Mouse (Mus musculus) midbrain, postnatal 0 days (tissue): ENCODE measurements around the gene Duox2. TPM values are rescaled to one million over a fixed set of nuclear protein-coding genes. Genes with fewer than 3 reads are reported as not detected.
"Not testable (repeated sequence)": the region's sequence is repeated elsewhere in the genome, so short reads cannot be mapped to it uniquely, and the experiment has no call there.

Experiments
- ATAC-seq: fragments of 200-750 bp; cut with Nextera tagmentation; 2 replicates; pipeline ENCODE4 v1.8.0; 2017; ENCODE audit warnings: moderate number of reproducible peaks, mild to moderate bottlenecking, moderate TSS enrichment, moderate library complexity; ENCODE audit not compliant: low FRiP score
- DNase-seq: peaks from one replicate; pipeline ENCODE4 v3.0.0-alpha.2; 2015; ENCODE audit warnings: low spot score
- H3K27ac ChIP-seq: fragments of 300-500 bp; sonication (generic); 2 replicates; pipeline ENCODE4 v1.5.1; 2014; ENCODE audit warnings: low read depth, mild to moderate bottlenecking, low read length, mixed read lengths
- H3K27me3 ChIP-seq: fragments of 300-500 bp; sonication (generic); 2 replicates; pipeline ENCODE4 v1.6.1; 2014; ENCODE audit warnings: low read length, control low read depth, mixed read lengths; ENCODE audit not compliant: insufficient read depth
- H3K36me3 ChIP-seq: fragments of 300-500 bp; sonication (generic); 2 replicates; pipeline ENCODE4 v1.6.1; 2014; ENCODE audit warnings: low read length, control low read depth, mixed read lengths; ENCODE audit not compliant: insufficient read depth
- H3K4me1 ChIP-seq: fragments of 300-500 bp; sonication (generic); 2 replicates; pipeline ENCODE4 v1.6.1; 2014; ENCODE audit warnings: mild to moderate bottlenecking, control low read depth, antibody characterized with exemption, low read length, mixed read lengths; ENCODE audit not compliant: insufficient read depth
- H3K4me2 ChIP-seq: fragments of 300-500 bp; sonication (generic); 2 replicates; pipeline ENCODE4 v1.6.1; 2014; ENCODE audit warnings: low read depth, mild to moderate bottlenecking, low read length, mixed read lengths; ENCODE audit not compliant: poor library complexity, severe bottlenecking
- H3K4me3 ChIP-seq: fragments of 300-500 bp; sonication (generic); 2 replicates; pipeline ENCODE4 v1.5.1; 2014; ENCODE audit warnings: low read depth, mild to moderate bottlenecking, low read length, moderate library complexity
- H3K9ac ChIP-seq: fragments of 300-500 bp; sonication (generic); replicated peaks from 2 replicates; pipeline ENCODE4 v1.6.1; 2014; ENCODE audit warnings: mild to moderate bottlenecking, low read length, moderate library complexity, mixed read lengths; ENCODE audit not compliant: poor library complexity, severe bottlenecking
- H3K9me3 ChIP-seq: fragments of 300-500 bp; sonication (generic); 2 replicates; pipeline ENCODE4 v1.6.1; 2016; ENCODE audit warnings: low read length, control low read depth
- CTCF ChIP-seq: IDR thresholded peaks from 2 replicates; pipeline ENCODE4 v1.5.1; 2016; ENCODE audit warnings: antibody characterized with exemption, mild to moderate bottlenecking
- WGBS: fragments of 180-500 bp; shearing (Covaris S2); extraction: QIAGEN DNeasy Blood & Tissue Kit; methylation state at CpG from one replicate; pipeline ENCODE4 v1.1.7; 2014; 5-methylcytosine and 5-hydroxymethylcytosine counted together
- polyA plus RNA-seq: library from polyadenylated mRNA; unstranded; fragments of >200 nt; fragmentation: Nextera tagmentation; extraction: Ambion mirVana; gene quantifications from 2 replicates; pipeline ENCODE4 v1.2.1, GENCODE M21; 2015
- total RNA-seq: library from RNA; depleted of rRNA; stranded (reverse); fragments of >200 nt; gene quantifications from 2 replicates; pipeline ENCODE4 v1.2.3, GENCODE M21; 2014

Duox2 gene
- total and polyA plus RNA-seq, 2 experiments from 2014 or later = 0.05 to 0.17 TPM

GRCm38 (mm10) chr2:122332222-122332621, 34.0 kb upstream of the Duox2 start:
- Histone ChIP-seq H3K4me3 (no peak overlapping the region), H3K4me1 (no peaks in the 10 kb centered on the region), H3K9ac (no peak overlapping the region), H3K9me3 (no peaks in the 10 kb centered on the region), H3K4me2 (no peak overlapping the region), H3K36me3 (no peaks in the 10 kb centered on the region), H3K27ac (no peak overlapping the region), H3K27me3 (no peaks in the 10 kb centered on the region)
- WGBS = 93% methylated on average over 3 of the region's 3 CpGs
- ATAC-seq (no peak), DNase-seq (no peak)
- no peak for TF ChIP-seq CTCF

GRCm38 (mm10) chr2:122330317-122330716, 32.1 kb upstream of the Duox2 start:
- not testable (repeated sequence) for H3K9ac ChIP-seq, H3K27ac ChIP-seq, H3K4me1 ChIP-seq, H3K4me2 ChIP-seq, H3K9me3 ChIP-seq, DNase-seq, H3K27me3 ChIP-seq, H3K4me3 ChIP-seq, ATAC-seq, H3K36me3 ChIP-seq
- WGBS = 91% methylated on average over 4 of the region's 6 CpGs

GRCm38 (mm10) chr2:122327986-122328385, 29.7 kb upstream of the Duox2 start:
- DNase-seq = no peak
- H3K27ac ChIP-seq = no peak overlapping the region
- TF ChIP-seq CTCF = no peak
- H3K9me3 ChIP-seq = no peaks in the 10 kb centered on the region
- 72% methylated on average over 3 of the region's 3 CpGs for WGBS
- no peak overlapping the region for H3K9ac ChIP-seq
- H3K27me3 ChIP-seq = no peaks in the 10 kb centered on the region
- no peak overlapping the region for H3K4me2 ChIP-seq
- H3K36me3 ChIP-seq = no peaks in the 10 kb centered on the region
- ATAC-seq = no peak
- no peaks in the 10 kb centered on the region for H3K4me1 ChIP-seq
- H3K4me3 ChIP-seq = no peak overlapping the region

GRCm38 (mm10) chr2:122325361-122325760, 27.1 kb upstream of the Duox2 start:
- Histone ChIP-seq H3K4me1 (no peaks in the 10 kb centered on the region), H3K27me3 (no peaks in the 10 kb centered on the region), H3K4me3 (no peak overlapping the region), H3K36me3 (no peaks in the 10 kb centered on the region), H3K9ac (no peak overlapping the region), H3K4me2 (no peak overlapping the region), H3K27ac (no peak overlapping the region), H3K9me3 (no peaks in the 10 kb centered on the region)
- no peak for TF ChIP-seq CTCF
- DNase-seq (no peak), ATAC-seq (no peak)
- 64% methylated on average over 2 of the region's 2 CpGs for WGBS

- Histone ChIP-seq H3K36me3 (no peaks in the 10 kb centered on the region), H3K27me3 (no peaks in the 10 kb centered on the region), H3K4me2 (no peak overlapping the region), H3K4me3 (no peak overlapping the region), H3K9ac (no peak overlapping the region), H3K9me3 (no peaks in the 10 kb centered on the region), H3K4me1 (no peaks in the 10 kb centered on the region), H3K27ac (no peak overlapping the region)
- ATAC-seq = no peak
- TF ChIP-seq CTCF = no peak
- 81% methylated on average over 3 of the region's 3 CpGs for WGBS
- no peak for DNase-seq
Measured at GRCm38 (mm10) chr2:122324586-122324985, 26.3 kb upstream of the Duox2 start.

- H3K27ac ChIP-seq = no peak overlapping the region
- H3K9ac ChIP-seq = no peak overlapping the region
- no peaks in the 10 kb centered on the region for H3K27me3 ChIP-seq
- no peak for TF ChIP-seq CTCF
- WGBS = 69% methylated on average over 3 of the region's 3 CpGs
- H3K4me2 ChIP-seq = no peak overlapping the region
- no peaks in the 10 kb centered on the region for H3K36me3 ChIP-seq
- no peak overlapping the region for H3K4me3 ChIP-seq
- no peaks in the 10 kb centered on the region for H3K4me1 ChIP-seq
- no peaks in the 10 kb centered on the region for H3K9me3 ChIP-seq
- DNase-seq (no peak), ATAC-seq (no peak)
Measured at GRCm38 (mm10) chr2:122323960-122324359, 25.7 kb upstream of the Duox2 start.
